Comparison of ENCODE assay signal across 20 mouse cellular contexts in the genomic region with DNA sequence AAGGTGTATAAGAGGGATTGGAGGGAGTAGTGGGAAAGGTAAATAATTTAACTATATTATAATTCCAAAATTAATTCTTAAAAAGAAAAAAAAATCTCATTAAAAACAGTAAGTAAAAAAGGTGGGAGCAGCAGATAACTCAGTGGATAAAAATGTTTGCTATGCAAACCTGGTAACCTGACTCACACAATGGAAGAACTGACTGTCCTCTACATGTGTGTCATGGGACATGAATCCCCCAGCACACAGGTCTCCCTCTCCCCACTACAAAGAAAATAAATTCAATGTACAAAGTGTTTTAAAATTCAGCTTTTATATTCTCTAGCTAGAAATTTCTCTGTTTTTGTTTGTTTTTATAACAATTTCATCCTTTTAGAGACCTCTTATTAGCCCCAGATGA. TPM values are rescaled to one million over a fixed set of nuclear protein-coding genes. Genes with fewer than 3 reads are reported as not detected.
DNase-seq lines count a peak whose midpoint lies in the region; ATAC-seq and TF ChIP-seq lines count a peak whose summit lies in the region.
"Had no signal": no experiment of that assay in that cellular context is flagged by ENCODE, and none has a peak within 500 bp of the region (broad histone marks: within the 10 kb centered on the region; RNA-seq: fewer than 3 reads in every experiment).

No protein-coding gene starts in this region.

- TF ChIP-seq CTCF in liver, embryonic 14.5 days (IDR thresholded peaks at IDR 0.05; ENCODE audit: low read depth), result no peak

- TF ChIP-seq EP300 in liver, embryonic 14.5 days (IDR thresholded peaks at IDR 0.05; ENCODE audit: low read depth), result no peak

- no peaks in the 10 kb centered on the region for H3K27me3 ChIP-seq in liver, embryonic 12.5 days (replicated peaks)
- no peaks in the 10 kb centered on the region for H3K27me3 ChIP-seq in liver, embryonic 14.5 days (ENCODE audit: control insufficient read depth, insufficient read depth, low read length)
- H3K27me3 ChIP-seq: embryonic facial prominence, embryonic 13.5 days; forebrain, embryonic 15.5 days; heart, embryonic 13.5 days; hindbrain, embryonic 15.5 days had no signal

- ATAC-seq in liver, embryonic 12.5 days, result peak; percentile 63; the same call in 1 of the 2 replicates
- ATAC-seq in liver, embryonic 14.5 days (ENCODE audit: insufficient read depth), result peak; percentile 54; the same call in 1 of the 2 replicates
- ATAC-seq: forebrain, embryonic 15.5 days had no signal

- no peaks in the 10 kb centered on the region for H3K36me3 ChIP-seq in liver, embryonic 12.5 days
- no peaks in the 10 kb centered on the region for H3K36me3 ChIP-seq in liver, embryonic 14.5 days (replicated peaks; ENCODE audit: control insufficient read depth, insufficient read depth, low read depth)
- H3K36me3 ChIP-seq: embryonic facial prominence, embryonic 13.5 days; forebrain, embryonic 15.5 days; heart, embryonic 13.5 days; hindbrain, embryonic 15.5 days had no signal

- H3K4me3 ChIP-seq in liver, embryonic 12.5 days, result no peak overlapping the region
- no peak overlapping the region for H3K4me3 ChIP-seq in liver, embryonic 14.5 days (ENCODE audit: insufficient read depth in 1 of 2, low read depth in 2 of 2, low read length in 2 of 2)
- H3K4me3 ChIP-seq: embryonic facial prominence, embryonic 13.5 days; forebrain, embryonic 15.5 days; heart, embryonic 13.5 days; hindbrain, embryonic 15.5 days had no signal

- H3K9me3 ChIP-seq in liver, embryonic 12.5 days (replicated peaks), result no peaks in the 10 kb centered on the region
- no peaks in the 10 kb centered on the region for H3K9me3 ChIP-seq in liver, embryonic 14.5 days (ENCODE audit: control insufficient read depth, low read length)
- H3K9me3 ChIP-seq: embryonic facial prominence, embryonic 13.5 days; forebrain, embryonic 15.5 days; G1E; heart, embryonic 13.5 days; hindbrain, embryonic 15.5 days had no signal

- H3K9ac ChIP-seq in liver, embryonic 12.5 days, result no peak overlapping the region
- 0 out of 2 replicates have a peak overlapping the region, but pooled peaks have one; percentile 36 for H3K9ac ChIP-seq in liver, embryonic 14.5 days (replicated peaks)
- H3K9ac ChIP-seq: embryonic facial prominence, embryonic 13.5 days; forebrain, embryonic 15.5 days; heart, embryonic 13.5 days; hindbrain, embryonic 15.5 days had no signal

- peak overlapping the region; percentile 33; the same call in 1 of the 2 replicates for H3K4me2 ChIP-seq in liver, embryonic 12.5 days
- H3K4me2 ChIP-seq in liver, embryonic 14.5 days (ENCODE audit: low read depth), result peak overlapping the region; percentile 34
- H3K4me2 ChIP-seq: embryonic facial prominence, embryonic 13.5 days; forebrain, embryonic 15.5 days; heart, embryonic 13.5 days; hindbrain, embryonic 15.5 days had no signal

- H3K27ac ChIP-seq in liver, embryonic 12.5 days, result peak overlapping the region; percentile 56; the same call in 1 of the 2 replicates
- H3K27ac ChIP-seq in liver, embryonic 14.5 days, result peak overlapping the region; percentile 61
- H3K27ac ChIP-seq: embryonic facial prominence, embryonic 13.5 days; forebrain, embryonic 15.5 days; heart, embryonic 13.5 days; hindbrain, embryonic 15.5 days had no signal

- H3K4me1 ChIP-seq in liver, embryonic 12.5 days, result peaks cover 68% of the 10 kb centered on the region
- H3K4me1 ChIP-seq in liver, embryonic 14.5 days (replicated peaks; ENCODE audit: control insufficient read depth in 2 of 2, insufficient read depth in 2 of 2, low read length in 1 of 2), result peaks cover 31 to 41% of the 10 kb centered on the region in 2 experiments
- H3K4me1 ChIP-seq: forebrain, embryonic 15.5 days; hindbrain, embryonic 15.5 days had no signal

- no peak for DNase-seq in liver
- DNase-seq in c-Kit-positive CD71-positive TER-119-positive erythroid progenitor cells, embryonic 14.5 days (ENCODE audit: low spot score), result peak; percentile 41
- DNase-seq in liver, embryonic 14.5 days (ENCODE audit: low read depth in 3 of 3, low spot score in 3 of 3), result peak in 1 of 3 experiments; percentile 20
- DNase-seq in thymus, postnatal 25 days, result no peak
- no peak for DNase-seq in right cerebral cortex, postnatal 10 days (ENCODE audit: low spot score in 2 of 2)
- no peak for DNase-seq in layer of hippocampus, adult 9-11 months
- DNase-seq: adrenal gland, adult 8-10 months; adrenal gland, postnatal 36 days; cerebellum, adult 11-12 months; cerebellum, adult 9-11 months; cerebellum, postnatal 36 days; gastrocnemius, postnatal 25 days; heart, adult 11 months; heart, postnatal 36 days had no signal

RNA-seq across cellular contexts. Expression of a gene that starts 27.9 kb away (rescaled TPM):
- 31.3 and 36.5 TPM in 2 replicates for polyA plus RNA-seq in liver, embryonic 12.5 days (2016; fragmentation: Nextera tagmentation; extraction: Ambion mirVana)
- 46.9 and 50.8 TPM in 2 replicates for polyA plus RNA-seq in liver, embryonic 14.5 days (2012; rRNA removed)
- polyA plus RNA-seq in liver, embryonic 14.5 days (2014; fragmentation: Nextera tagmentation; extraction: Ambion mirVana), result 26.9 and 29.0 TPM in 2 replicates
